Mouse (Mus musculus): ENCODE measurements around the gene Uqcr11.

Uqcr11 gene

GRCm38 (mm10) chr10:80377716-80378115, 28.9 kb downstream of the Uqcr11 start:
- ATAC-seq (ENCODE audit: insufficient number of reproducible peaks, low FRiP score, low TSS enrichment) = no peak

GRCm38 (mm10) chr10:80376160-80376559, 30.5 kb downstream of the Uqcr11 start:
- peak; percentile 68; the same call in 1 of the 2 replicates for ATAC-seq (ENCODE audit: insufficient number of reproducible peaks, low FRiP score, low TSS enrichment)

- no peak for ATAC-seq (ENCODE audit: insufficient number of reproducible peaks, low FRiP score, low TSS enrichment)
Measured at GRCm38 (mm10) chr10:80374063-80374462, 32.6 kb downstream of the Uqcr11 start.

GRCm38 (mm10) chr10:80372706-80373105, 33.9 kb downstream of the Uqcr11 start:
- no peak for ATAC-seq (ENCODE audit: insufficient number of reproducible peaks, low FRiP score, low TSS enrichment)

- no peak for ATAC-seq (ENCODE audit: insufficient number of reproducible peaks, low FRiP score, low TSS enrichment)
Measured at GRCm38 (mm10) chr10:80371983-80372382, 34.6 kb downstream of the Uqcr11 start.

- peak; percentile 79; the same call in 1 of the 2 replicates for ATAC-seq (ENCODE audit: insufficient number of reproducible peaks, low FRiP score, low TSS enrichment)
Measured at GRCm38 (mm10) chr10:80371411-80371966, 35.1 kb downstream of the Uqcr11 start.

- no peak for ATAC-seq (ENCODE audit: insufficient number of reproducible peaks, low FRiP score, low TSS enrichment)
Measured at GRCm38 (mm10) chr10:80369995-80370747, 36.5 kb downstream of the Uqcr11 start.

GRCm38 (mm10) chr10:80368392-80368791, 38.2 kb downstream of the Uqcr11 start:
- no peak for ATAC-seq (ENCODE audit: insufficient number of reproducible peaks, low FRiP score, low TSS enrichment)

- ATAC-seq (ENCODE audit: insufficient number of reproducible peaks, low FRiP score, low TSS enrichment) = no peak
Measured at GRCm38 (mm10) chr10:80367954-80368353, 38.7 kb downstream of the Uqcr11 start.

GRCm38 (mm10) chr10:80365736-80366135, 40.9 kb downstream of the Uqcr11 start:
- ATAC-seq (ENCODE audit: insufficient number of reproducible peaks, low FRiP score, low TSS enrichment) = no peak

GRCm38 (mm10) chr10:80363734-80364133, 42.9 kb downstream of the Uqcr11 start:
- no peak for ATAC-seq (ENCODE audit: insufficient number of reproducible peaks, low FRiP score, low TSS enrichment)

GRCm38 (mm10) chr10:80357994-80358639, 48.5 kb downstream of the Uqcr11 start:
- ATAC-seq (ENCODE audit: insufficient number of reproducible peaks, low FRiP score, low TSS enrichment) = no peak

GRCm38 (mm10) chr10:80357336-80357735, 49.3 kb downstream of the Uqcr11 start:
- no peak for ATAC-seq (ENCODE audit: insufficient number of reproducible peaks, low FRiP score, low TSS enrichment)

- ATAC-seq (ENCODE audit: insufficient number of reproducible peaks, low FRiP score, low TSS enrichment) = no peak
Measured at GRCm38 (mm10) chr10:80356737-80357136, 49.9 kb downstream of the Uqcr11 start.

GRCm38 (mm10) chr10:80356001-80356682, 50.5 kb downstream of the Uqcr11 start, which contains the start of gene Plk5:
TSS of gene Plk5 (plus strand) at chr10:80356459.
- ATAC-seq (ENCODE audit: insufficient number of reproducible peaks, low FRiP score, low TSS enrichment) = peak; percentile 33; the same call in 1 of the 2 replicates

GRCm38 (mm10) chr10:80355431-80355830, 51.2 kb downstream of the Uqcr11 start:
- ATAC-seq (ENCODE audit: insufficient number of reproducible peaks, low FRiP score, low TSS enrichment) = peak; percentile 57; the same call in 1 of the 2 replicates

Data from cerebellum, adult (tissue).